Mouse (Mus musculus): ENCODE data around the gene Chrna9.

Chrna9 gene

GRCm38 (mm10) chr5:66026796-66027195 lies 92.1 kb downstream of the Chrna9 start:
- no peak for DNase-seq

Measured in lung, postnatal 10 days (tissue).